Mouse (Mus musculus) MEL (cell line): ENCODE results near the gene Tsx.

Source experiments
- CTCF ChIP-seq, 3 experiments: IDR thresholded peaks in 2 of 3; conservative IDR thresholded peaks in 1 of 3; 2 replicates each; pipeline ENCODE4 v1.5.1; 2011 to 2012; ENCODE audit warnings: low read length in 3 of 3, low read depth in 2 of 3, mild to moderate bottlenecking in 2 of 3, improper control_type of control experiment in 1 of 3, inconsistent platforms in 1 of 3, mixed read lengths in 1 of 3, moderate library complexity in 1 of 3; ENCODE audit not compliant: control insufficient read depth in 1 of 3, insufficient read depth in 1 of 3, poor library complexity in 1 of 3, severe bottlenecking in 1 of 3
- SIN3A ChIP-seq: IDR thresholded peaks from 2 replicates; pipeline ENCODE4 v1.6.1; 2012; ENCODE audit warnings: low read length, improper control_type of control experiment, inconsistent platforms

DNA sequence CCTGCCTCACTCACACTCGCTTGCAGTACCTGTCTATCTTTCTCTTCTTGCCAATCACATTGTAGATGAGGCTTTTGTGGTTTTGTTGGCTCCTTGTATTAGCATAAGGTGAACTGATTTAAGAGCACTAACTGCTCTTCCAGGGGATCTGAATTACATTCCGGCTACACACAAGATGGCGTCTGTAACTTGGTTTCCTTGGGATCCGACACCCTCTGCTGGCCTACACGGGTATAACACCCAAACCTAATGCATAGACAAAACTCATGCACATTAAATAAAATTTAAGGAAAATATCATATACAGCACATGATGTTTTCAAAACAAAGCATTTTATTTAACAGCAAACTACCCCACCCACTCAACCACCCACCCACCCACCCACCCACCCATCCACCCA lies 45.8 kb downstream of the Tsx start:
- TF ChIP-seq SIN3A (no peak), CTCF (IDR thresholded peaks at IDR 0.05 in 2 of 3, conservative IDR thresholded peaks at IDR 0.05 in 1 of 3; ENCODE audit: control insufficient read depth in 1 of 3, insufficient read depth in 1 of 3, low read depth in 2 of 3, low read length in 3 of 3, poor library complexity in 1 of 3, severe bottlenecking in 1 of 3) (peak; percentile 19 to 28 (median 27); a peak in 3 of 6 replicates)
